Mouse (Mus musculus) kidney, adult 8-10 months (tissue): ENCODE data around the gene Mfsd12.
A peak's percentile ranks its signal among the peaks of the same experiment; 100 is the strongest.

Experiments
- DNase-seq, 2 experiments: peaks; one replicate each; pipeline ENCODE4 v3.0.0; 2022

Mfsd12 gene

DNA sequence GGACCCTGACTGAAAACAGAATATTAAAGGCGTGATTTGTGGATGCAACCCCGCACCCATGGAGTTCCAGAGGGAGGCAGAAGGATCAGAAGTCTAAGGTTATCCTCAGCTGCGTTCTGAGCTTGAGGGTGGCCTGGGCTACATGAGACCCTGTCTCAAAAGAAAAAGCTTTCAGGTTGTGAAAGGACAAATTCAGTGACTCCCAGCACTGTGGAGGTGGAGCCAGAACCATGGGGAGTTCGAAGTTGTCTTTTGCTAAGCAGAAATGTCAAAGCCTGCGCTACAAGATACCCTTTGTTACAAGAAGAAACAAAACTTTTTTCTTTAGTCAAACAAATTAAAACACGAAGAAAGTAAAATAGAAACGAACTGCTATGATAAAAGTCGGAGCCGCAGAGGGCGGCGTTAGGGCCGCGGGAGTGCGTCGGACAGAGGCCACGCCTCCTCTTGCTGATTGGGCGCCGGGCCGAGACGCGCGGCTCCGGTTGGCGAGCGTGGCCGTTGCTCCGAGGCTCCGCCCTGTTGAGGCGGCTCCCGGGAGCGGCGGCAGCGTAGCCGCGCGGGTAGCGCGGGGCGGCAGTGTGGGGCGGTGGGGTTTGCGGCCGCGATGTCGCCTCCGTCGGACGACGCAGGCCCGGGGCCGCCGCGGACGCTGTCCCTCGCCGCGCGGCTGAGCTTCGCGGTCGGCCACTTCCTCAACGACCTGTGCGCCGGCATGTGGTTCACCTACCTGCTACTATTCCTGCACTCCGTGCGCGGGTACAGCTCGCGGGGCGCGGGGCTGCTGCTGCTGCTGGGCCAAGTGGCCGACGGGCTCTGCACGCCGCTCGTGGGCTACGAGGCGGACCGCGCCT lies at the start of gene Mfsd12:
Gene Mfsd12, plus strand, starts transcription at position 501 of the 854 bp plus-strand sequence.
- DNase-seq: peak; percentile 88 to 90

DNA sequence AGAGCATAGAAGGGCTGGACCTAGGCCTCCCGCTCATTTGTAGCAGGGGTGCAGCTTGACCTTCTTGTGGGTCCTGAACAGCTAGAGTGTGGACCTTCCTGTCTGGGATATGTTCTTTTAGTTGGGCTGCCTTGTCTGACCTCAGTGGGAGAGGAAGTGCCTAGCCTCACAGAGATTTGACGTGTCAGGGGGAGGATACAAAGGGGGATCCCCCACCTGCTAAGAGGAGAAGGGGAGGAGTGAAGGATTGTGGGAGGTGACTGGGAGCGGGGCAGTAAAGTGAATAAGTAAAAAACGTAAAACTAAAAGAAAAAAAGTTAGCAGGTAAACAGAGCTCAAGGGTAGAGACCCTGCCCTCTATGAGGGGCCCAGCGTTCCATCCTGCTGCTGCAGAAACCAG lies 47.7 kb upstream of the Mfsd12 start:
- DNase-seq: no peak

DNA sequence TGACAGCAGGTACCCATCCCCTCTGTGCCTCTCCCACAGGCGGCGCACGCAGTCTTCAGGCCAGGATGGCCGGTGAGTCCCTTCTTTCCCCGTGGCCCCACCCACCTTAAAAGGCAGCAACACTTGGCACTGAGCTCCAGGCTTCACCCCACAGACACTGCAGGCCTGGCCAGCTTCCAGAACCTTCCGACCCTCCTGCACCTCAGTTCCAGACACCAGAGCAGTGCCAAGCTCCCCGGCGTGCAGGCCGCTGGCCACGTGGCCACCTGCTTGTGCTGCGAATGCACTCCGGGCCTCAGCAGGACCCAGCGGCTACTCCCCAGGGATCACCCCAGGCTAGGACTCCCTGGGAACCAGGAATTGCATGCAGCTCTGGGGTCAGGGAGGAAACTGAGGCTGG lies 43.7 kb upstream of the Mfsd12 start:
- DNase-seq: no peak

DNA sequence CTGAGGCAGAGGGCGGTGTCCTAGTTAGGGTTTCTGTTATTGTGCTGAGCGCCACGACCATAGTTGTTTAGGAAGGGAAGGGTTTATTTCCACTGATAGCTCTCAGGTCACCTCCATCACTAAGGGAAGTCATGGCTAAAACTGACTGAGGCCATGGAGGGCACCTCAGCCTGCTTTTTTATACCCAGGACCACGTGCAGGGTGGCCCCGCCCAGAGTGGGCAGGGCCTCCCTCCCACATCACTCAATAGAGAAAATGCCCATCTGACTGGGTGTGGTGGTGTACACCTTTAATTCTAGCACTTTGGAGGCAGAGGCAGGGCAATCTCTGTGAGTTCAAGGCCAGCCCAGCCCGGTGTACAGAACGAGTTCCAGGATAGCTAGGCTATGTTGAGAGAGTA lies 43.1 kb upstream of the Mfsd12 start:
- no peak for DNase-seq

DNA sequence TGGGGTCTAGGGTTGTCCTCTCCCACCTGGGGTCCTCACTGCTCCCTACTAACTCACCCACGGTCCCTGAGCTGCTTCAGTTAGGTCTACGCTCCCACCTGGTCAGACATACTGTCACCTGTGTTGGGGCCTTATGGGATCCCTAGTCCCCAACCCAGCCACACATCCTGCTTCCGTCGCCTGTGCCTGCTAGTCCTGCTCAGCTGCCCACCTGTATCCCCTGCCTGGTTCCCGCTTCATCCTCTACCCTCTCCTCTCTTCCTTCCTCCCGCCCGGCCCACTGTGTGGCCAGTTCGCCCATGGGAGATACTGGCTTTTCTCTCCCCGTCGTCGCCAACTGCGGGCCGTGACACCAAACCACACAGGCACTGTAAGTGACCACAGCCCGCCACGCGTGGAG lies 41.7 kb upstream of the Mfsd12 start:
- no peak for DNase-seq

DNA sequence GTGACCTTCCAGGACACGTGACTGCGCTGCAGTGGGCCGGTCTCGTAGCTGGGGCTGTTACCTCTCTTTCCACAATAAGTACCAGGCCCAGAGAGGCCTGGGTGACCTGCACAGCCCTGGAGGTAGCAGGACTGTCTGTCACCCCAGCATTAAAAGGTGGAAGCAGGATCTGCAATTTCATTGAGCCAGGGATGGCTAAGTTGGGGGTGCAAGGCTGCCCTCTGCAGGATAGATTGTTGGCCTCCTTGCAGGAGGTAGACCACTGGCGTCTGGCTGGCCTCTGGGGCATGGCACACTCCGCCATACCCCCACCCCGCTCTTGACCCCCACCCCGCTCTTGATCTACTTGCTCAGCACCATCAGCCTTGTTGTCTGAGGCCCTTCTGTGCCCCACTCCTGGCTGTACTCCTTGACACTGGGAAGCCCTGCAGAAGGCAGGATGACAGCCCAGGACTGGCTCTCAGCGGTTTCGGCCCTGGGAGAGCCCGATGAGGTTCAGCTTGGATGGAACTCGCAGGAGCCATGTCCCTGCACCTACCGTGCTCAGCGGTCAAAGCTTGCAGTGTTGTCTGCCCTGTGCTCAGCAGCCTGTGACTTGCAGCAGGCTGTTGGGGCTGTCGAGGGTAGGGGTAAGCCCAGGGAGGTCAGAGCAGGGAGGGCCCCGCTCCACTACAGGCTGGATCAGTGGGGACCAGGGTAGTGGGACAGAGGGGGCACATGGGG lies 40.8 kb upstream of the Mfsd12 start:
- no peak for DNase-seq

DNA sequence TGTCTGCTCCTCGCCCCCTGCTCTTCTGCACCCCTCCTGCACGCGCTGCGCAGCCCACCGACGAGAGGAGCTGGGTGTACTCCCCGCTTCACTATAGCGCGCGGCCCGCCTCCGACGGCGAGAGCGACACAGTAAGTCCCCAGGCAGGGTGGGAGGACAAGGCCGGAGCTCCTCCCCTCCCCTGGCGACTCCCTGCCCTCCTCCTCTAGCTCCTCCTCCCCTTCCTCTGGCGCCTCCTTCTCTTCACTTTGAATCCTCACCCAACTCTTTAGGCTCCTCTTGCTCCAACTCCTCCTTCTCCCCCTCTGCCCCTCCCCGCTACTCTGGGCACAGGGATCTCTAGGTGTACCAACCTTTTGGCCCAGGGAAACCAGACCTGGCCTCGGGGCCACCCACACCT lies 40.0 kb upstream of the Mfsd12 start:
- DNase-seq: peak; percentile 53 to 84

DNA sequence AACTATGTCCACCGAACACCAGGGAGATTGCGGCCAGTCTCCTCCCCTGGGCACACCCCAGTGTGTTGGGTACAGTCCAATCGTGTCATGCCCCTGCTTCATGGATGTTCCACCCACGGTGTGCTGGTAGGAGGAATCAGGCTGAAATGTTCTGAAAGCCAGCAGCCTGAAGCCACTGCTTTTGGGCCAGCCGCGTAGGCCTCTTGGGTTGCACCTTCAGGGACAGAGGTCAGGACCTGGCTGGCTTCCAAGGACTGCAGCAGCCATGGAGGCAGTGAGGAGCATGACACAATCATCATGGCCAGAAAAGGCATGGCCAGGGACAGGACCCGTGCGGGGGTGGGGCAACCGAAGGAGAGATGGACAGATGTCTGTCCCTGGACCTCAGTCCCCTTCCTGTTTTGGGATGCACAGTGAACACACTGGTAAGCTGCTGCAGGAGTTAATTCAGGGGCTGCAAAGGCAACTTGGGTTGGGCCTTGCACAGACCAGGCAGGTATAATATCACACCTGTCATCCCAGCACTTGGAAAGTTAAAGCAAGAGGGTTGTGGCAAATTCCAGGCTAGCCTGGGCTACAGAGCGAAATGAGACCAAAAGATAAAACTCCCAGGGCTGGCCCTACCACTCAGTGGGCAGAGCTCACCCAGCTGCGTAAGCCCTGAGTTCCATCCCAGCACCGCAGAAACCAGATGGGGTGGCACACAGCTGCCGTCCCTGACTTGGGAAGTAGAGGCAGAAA lies 38.5 kb upstream of the Mfsd12 start:
- DNase-seq: no peak

DNA sequence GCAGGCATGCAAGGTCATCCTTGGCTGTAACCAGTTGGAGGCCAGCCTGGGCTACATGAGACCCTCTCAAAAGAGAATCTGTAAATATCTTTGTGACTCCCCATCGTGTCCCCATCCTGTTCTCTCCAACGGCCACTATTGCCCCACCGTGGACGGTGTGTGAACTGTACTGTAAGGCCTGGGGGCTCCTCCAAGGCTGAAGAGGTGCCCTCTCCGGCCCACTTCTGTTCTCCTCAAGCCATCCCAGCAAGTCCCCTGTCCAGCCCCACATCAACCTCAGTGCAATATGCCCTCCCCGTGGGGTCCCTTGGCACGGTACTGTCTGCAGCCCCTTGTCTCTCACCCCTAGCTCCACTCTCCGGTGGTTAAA lies 38.0 kb upstream of the Mfsd12 start:
- DNase-seq: no peak

DNA sequence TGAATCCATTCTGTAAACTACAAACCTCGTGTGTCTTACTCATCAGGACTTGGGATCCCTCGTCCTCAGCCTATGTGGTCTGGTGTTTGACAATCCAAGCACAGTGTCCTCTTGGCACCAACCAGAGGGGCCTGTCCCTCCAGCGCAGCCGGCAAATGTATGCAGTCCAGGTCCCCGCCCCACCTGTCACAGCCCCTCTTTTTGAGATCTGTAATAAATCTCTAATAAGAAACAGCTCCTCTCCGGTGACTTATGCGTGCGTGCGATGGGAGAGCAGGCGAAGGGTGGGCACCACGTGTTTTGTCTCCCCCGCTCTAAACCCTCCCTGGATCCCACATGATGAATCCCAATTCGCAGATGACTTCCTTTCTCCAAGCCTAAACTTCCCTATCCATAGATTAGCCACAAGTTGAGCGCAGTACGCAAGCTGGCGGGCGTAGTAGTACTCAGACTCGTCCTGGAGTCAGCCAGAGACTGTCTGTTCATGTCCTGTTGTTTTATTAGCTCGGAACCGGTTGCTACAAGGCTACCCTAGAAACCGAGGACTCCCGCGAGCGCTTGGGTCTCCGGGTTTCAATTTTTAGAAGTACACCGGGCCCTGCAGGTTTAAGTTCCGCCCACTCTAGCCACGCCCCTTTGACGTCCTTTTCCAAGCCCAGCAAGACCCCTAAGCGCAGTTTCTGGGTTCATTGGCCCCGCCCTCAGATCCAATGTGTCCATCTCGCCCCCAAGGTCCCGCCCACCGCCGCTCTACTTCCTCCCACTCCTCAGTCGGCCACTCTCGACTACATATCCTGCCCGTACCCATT lies 37.3 kb upstream of the Mfsd12 start:
- DNase-seq: peak in 1 of 2 experiments; percentile 97

DNA sequence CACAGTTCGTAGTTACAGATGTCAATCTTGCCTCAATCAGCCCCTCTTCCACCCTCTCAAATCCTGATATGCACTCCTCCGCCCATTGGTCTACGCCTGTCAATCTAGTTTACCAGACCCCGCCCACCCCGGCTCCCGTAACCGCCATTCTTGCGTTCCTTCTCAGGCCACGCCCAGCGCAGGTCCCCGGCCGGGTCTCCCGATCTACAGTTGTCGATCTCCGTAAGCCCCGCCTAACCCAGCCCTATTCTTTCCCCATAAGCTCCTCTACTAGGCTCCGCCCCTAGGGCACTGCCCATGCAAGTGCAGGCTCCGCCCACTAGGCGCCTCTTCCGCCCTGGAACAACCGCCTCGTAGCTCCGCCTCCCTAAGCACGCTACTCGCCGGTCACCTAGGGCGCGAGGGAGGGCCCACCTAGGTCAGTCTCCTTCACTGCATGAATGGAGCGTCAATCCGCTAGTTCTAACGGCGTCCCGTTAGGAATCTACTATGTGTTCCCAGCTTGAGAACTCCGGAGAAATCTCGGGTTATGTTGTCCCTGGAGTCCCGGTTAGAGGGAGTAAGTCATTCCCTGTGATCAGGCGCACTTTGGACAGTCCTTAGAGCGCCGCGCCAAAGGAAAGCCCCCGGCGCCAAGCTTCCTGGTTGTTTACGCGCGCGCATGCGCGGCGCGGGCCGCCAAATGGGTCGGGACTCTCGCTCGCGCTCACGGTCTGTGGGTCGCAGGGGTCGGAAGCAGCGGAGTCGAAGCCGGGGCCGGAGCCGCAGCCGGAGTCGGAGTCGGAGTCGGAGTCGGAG lies 36.5 kb upstream of the Mfsd12 start, which contains the start of gene Cactin:
Gene Cactin, plus strand, starts transcription at position 554 of the 798 bp plus-strand sequence.
- DNase-seq: peak; percentile 100

DNA sequence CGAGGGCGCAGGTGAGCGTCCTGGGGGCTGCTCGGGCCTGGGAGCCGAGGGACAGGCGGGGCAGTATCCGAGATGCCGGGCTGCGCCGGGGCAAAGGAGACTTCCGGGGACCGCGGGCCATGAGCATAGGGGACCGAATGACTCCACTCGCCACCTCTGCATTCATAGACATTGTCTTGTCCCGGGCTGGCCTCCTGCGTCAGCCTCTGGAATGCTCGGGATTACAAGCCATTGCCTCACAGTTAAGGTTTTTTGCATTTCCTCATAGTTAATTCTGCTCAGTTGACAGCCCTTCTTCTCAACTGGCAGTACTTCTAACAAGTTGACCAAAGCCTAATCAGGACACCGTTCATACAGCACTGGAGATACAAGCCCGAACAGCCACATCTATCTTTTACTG lies 35.9 kb upstream of the Mfsd12 start:
- DNase-seq: no peak

DNA sequence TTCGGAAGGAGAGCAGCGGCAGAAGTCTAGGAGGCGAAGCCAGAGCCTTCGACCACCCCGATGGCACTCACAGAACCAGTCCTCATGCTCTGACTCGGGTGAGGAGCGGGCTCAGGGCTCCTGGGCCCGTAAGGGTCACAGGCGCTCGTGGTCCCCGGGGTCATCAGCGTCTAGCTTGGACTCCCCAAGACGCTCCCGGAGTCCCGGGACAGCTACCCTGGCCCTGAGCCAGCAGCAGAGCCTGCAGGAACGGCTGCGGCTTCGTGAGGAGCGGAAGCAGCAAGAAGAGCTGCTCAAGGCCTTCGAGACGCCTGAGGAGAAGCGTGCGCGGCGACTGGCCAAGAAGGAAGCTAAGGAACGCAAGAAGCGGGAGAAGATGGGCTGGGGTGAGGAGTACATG lies 34.8 kb upstream of the Mfsd12 start:
- DNase-seq: no peak

DNA sequence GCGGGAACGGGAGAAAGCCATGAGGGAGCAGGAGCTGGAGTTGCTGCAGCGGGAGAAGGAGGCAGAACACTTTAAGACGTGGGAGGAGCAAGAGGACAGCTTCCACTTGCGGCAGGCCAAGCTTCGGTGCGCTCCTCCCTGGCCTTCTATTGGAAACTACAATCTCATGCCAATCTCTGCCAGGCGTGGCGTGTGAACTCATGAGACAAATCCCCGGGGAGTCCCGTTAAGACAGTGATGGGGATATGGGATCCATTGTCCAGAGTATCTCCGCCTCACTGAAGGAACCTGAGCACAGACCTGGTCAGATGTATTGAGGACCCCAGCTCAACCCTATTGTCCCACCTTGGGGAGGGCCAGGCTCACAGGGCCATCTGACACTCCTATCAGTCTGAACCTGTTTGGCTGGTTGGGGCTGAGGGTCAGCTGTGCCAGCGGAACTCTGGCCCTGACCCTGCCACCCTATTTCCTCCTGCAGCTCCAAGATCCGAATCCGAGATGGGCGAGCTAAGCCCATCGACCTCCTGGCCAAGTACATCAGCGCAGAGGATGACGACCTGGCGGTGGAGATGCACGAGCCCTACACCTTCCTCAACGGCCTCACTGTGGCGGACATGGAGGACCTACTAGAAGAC lies 34.0 kb upstream of the Mfsd12 start:
- DNase-seq: no peak

DNA sequence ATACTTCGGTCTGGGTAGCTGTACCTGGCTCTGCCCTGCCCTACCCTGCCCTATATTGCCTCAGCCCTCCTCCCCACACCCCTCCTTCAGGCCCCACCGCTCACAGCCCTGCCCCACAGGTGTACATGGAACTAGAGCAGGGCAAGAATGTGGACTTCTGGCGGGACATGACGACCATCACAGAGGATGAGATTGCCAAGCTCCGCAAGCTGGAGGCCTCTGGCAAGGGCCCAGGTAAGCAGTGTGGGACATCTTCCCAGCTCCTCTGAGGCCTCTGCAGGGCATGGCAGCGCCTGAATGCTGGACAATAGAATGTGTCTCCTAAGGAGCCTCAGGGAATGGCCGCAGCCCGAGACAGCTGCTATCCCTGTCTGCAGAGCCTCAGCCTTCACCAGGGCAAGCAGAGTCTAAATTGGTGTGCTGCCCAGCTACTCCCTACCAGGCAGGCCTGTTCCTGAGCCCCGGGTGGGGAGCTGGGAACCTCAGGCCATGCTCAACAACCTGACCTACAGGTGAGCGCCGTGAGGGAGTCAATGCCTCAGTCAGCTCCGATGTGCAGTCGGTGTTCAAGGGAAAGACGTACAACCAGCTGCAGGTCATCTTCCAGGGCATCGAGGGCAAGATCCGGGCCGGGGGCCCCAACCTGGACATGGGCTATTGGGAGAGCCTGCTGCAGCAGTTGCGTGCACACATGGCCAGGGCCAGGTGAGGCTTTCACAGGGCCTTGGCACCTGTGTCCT lies 33.3 kb upstream of the Mfsd12 start:
- DNase-seq: no peak

DNA sequence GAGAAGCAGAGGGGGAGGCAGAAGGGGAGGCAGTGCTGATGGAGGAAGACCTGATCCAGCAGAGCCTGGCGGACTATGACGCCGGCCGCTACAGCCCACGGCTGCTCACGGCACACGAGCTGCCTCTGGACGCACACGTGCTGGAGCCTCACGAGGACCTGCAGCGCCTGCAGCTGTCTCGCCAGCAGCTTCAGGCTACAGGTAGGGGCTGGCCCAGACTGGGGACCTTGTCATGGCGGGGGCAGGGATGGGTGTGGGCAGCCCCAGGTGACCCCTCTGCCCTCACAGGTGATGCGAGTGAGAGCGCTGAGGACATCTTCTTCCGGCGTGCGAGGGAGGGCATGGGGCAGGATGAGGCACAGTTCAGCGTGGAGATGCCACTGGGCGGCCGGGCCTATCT lies 32.1 kb upstream of the Mfsd12 start:
- no peak for DNase-seq

DNA sequence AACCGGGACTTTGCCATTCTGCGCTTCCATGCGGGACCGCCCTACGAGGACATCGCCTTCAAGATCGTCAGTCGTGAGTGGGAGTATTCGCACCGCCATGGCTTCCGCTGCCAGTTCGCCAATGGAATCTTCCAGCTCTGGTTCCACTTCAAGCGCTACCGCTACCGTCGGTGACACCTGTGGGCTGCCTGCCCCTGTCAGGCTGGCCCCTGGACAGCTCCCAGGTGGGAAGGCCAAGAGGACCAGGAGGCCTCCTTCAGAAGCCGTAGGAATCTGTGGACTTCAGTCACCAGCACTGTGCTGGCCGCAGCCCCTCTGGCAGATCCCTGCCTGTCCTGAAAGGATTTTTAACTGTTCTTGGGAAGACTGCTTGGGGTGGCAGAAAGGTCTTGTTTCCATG lies 31.5 kb upstream of the Mfsd12 start:
- DNase-seq: no peak

DNA sequence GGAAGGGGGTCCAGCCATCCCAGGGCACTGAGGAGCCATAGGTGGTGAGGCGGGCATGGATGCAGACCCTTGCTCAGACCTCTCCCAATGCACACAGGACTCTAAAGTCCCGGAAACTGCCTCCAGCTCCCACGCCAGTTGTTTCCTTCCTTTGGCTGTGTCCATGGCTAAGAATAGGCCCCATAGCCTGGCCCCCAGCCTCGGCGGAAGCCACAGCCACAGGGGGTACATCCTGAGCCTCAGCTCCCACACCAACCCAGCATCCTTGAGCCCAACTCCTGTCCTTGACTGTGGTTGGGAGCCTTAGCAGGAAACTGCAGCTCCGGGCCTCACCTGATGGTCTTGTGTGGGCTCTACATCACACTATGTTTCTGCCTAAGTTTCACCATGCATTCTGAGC lies 30.4 kb upstream of the Mfsd12 start:
- no peak for DNase-seq

DNA sequence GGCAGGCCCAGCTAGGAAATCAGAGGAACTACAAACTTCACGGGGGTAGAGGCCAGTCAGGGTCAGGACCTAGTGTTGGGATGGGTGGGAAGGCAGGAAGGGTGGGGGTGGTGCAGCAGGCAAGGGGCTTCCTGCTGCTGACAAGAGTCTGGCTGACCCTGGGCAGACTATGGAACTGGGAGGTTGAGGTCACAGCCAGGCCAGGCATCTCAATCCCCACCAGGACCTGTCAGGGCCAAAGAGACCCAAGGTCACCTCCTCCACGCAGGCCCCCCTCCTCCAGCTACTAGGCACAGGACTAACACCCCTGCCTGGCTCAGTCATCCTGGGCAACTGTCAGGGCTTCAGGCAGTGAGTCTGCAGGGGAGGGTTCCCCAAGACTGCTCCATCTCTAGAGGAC lies 29.3 kb upstream of the Mfsd12 start:
- DNase-seq: no peak

DNA sequence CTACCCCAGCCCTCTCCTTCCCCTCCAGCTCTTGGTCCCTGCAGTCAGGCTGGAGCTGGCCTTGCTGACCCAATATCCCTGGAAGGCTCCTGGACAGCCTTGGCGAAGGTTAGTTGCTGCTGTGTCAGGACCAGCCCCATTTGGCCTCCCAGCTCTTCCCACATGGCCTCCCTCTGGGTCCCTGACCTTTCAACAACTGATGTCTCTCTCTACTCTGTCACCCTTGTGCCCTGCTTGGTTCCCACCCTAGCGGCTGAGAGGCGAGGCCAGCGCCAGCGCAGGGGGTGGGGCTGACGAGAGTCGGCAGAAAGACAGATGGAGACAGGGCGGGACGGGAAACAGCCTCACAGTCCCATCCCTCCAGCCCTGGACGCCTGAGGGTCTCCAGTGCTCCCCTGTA lies 28.9 kb upstream of the Mfsd12 start, which contains the start of gene Tbxa2r:
Gene Tbxa2r, plus strand, starts transcription at position 346 of the 400 bp plus-strand sequence.
- no peak for DNase-seq
